Mouse (Mus musculus): ENCODE results near the gene Pcolce.
A peak's percentile ranks its signal among the peaks of the same experiment; 100 is the strongest.
"Not testable (repeated sequence)": the region's sequence is repeated elsewhere in the genome, so short reads cannot be mapped to it uniquely, and the experiment has no call there.

The Pcolce gene

DNA sequence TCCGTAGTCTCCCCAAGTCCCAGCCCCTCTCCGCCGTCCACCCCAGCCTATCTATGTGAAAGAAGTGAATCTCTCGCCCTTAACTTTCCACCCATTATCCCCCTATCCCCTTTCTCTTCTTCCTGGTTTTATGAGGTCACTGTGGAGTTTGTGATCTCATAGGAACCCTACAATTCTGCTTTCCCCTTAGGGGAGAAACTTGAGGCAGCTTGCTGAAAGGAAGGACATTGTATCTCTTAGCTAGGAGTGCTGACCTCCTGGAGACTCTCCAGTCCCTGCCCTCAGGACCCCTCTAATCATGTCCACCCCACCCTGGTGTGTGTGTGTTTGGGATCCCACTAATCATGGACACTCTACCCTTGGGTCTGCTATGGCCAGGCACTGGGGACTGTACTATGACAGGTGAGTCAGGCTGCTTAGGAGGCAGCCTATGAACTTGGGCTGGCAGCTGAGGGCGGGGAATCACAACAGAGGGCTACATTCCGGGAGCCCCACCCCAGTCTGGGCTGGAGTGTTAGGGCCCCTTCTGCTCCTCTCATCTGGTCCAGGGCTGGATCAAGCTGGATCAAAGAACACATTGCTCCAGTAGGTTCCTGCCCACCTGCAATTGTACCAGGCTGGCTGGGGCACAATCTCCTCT is 16.4 kb upstream of the Pcolce start:
- no peak for ATAC-seq (ENCODE audit: low TSS enrichment)

GRCm38 (mm10) chr5:137629306-137629721 is 15.7 kb upstream of the Pcolce start:
- ATAC-seq (ENCODE audit: low TSS enrichment), result no peak

DNA sequence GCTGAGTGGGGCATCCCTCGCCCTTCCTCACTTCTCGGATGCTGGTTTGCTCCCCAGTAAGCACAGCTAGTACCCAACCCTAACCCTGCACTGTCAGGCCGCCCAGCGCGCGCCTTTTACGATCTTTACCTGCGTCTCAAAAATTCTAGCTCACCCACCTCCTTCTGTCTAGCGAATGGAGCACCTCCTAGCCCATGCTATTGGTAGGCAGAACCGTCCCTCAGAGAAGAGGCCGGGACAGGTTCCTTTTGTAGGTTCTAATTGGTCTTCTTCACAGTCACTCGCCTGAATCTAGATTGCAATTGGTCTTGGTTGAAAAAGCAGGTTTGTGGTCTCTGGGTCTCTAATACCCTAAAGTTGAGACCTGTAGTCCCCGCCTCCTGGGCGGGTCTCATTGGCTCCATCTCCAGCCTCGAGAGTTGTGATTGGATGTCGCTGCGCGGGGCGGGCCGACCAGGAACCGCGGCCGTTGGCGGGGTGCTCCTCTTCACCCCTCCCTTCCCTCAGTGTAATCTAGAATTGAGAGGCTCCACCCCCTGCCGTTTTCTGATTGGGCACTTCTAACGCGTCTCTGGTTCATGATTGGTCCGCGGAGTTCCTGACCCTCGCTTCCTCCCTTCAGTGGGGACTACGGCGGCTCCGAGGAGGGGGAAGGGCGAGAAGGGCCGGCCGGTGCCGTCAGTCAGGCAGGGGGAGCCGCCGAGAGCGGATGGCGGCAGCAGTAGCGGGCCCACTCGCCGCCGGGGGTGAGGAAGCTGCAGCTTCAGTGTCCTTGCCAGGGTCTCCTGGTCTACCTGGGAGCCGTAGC is 15.1 kb upstream of the Pcolce start, which contains the start of the genes Fbxo24, Lrch4 and Gm20605:
TSS of gene Fbxo24 (minus strand) at position 505 of the 808 bp plus-strand sequence.
TSS of gene Lrch4 (plus strand) at position 624 of the 808 bp plus-strand sequence.
TSS of gene Gm20605 (plus strand) at position 678 of the 808 bp plus-strand sequence.
- ATAC-seq (ENCODE audit: low TSS enrichment), result peak; percentile 95

DNA sequence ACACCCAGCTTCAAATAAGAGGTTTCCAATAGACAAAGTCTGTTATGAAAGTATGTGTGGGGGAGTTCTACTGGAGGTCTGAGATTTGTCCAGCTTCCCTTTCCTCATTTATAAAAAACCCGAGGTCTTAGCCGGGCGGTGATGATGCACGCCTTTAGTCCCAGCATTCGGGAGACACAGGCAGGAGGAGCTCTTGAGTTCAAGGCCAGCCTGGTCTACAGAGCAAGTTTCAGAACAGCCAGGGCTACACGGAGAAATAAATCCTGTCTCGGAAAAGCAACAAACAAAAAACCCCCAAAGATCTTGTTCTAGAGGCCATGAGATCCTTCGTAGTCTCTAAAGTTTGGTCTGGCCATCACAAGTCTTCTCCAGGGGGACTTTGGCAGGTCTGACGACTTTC is 14.4 kb upstream of the Pcolce start:
- ATAC-seq (ENCODE audit: low TSS enrichment), result no peak

DNA sequence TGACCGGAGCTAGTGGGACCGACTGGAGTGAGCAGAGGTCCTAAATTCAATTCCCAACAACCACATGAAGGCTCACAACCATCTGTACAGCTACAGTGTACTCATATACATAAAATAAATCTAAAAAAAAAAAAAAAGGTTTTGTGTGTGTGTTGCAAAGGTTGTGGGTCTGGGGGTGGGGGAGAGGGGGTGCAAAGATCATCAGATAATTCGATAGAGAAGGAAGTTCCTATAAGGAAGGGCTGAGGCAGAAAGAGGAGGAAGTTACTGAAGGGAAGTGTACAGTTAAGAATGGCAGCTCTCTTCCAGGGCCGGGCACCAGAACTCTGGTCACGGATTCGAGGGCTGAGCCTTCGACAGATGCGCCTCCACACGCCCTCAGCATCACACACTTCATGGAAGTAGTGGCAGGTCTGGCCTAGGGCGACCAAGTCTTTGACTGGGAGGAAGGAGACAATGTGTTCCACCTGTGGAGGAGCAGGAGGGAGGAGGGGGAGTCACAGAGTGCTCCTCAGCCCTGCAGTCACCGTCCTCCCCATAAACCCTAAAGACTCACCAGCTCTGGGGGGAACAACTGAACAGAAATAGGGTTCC is 10.4 kb upstream of the Pcolce start:
- ATAC-seq (ENCODE audit: low TSS enrichment), result no peak

DNA sequence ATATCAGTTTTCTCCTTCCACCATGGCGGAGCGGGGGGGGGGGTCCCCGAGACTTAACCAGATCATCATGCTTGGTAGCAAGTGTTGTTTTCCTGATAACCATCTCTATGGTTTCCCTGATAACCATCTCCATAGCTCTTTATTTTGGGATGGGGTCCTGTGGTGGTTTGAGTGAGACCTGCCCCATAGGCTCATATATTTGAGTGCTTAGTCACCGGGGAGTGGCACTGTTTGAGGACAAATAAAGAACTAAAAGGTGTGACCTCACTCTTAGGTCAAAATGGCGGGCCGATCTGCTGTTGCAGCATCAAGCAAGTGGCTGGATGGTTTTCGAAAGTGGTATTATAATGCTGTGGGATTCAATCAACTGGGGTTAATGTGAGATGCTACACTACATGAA is 1.8 kb upstream of the Pcolce start:
- no peak for ATAC-seq (ENCODE audit: low TSS enrichment)

- not testable (repeated sequence) for ATAC-seq (ENCODE audit: low TSS enrichment)
Measured at GRCm38 (mm10) chr5:137614921-137615320, 1.3 kb upstream of the Pcolce start.

GRCm38 (mm10) chr5:137613076-137613475 is 508 bp downstream of the Pcolce start:
- ATAC-seq (ENCODE audit: low TSS enrichment), result no peak

- no peak for ATAC-seq (ENCODE audit: low TSS enrichment)
Measured at GRCm38 (mm10) chr5:137611245-137611602, 2.4 kb downstream of the Pcolce start.

DNA sequence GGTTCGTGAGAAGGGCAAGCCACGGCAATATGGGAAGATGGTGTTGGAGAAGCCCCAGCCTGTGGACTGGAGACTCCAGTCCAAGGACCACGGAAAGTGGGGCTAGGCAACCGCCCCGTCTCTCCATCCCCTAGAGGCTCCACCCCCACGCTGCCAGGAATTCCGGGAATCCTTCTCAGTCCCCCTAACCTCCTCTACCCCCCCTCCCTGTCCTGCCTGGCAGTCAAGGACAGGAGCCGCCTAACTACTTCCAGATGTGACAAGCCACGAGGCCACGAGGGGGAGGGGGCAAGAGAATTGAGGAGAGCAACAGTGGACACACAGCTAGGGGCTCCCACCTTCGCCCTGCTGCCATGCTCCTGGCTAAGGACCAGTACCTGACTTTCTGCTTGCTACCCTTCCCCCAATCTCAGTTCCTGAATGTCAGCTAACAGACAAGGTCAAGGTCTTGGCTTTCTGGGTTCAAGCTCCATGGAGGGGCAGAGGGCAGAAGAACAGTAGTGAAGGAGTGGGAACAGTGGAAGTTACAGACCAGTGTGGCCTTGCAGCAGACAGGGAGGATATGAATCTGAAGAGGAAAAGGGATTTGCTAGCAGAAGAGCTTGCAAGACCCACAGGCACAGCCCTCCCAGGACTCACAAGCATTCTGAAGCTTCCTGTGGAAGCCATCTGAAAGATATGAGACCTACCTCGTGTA is 2.9 kb downstream of the Pcolce start:
- ATAC-seq (ENCODE audit: low TSS enrichment), result no peak

- ATAC-seq (ENCODE audit: low TSS enrichment), result no peak
Measured at GRCm38 (mm10) chr5:137610056-137610455, 3.5 kb downstream of the Pcolce start.

DNA sequence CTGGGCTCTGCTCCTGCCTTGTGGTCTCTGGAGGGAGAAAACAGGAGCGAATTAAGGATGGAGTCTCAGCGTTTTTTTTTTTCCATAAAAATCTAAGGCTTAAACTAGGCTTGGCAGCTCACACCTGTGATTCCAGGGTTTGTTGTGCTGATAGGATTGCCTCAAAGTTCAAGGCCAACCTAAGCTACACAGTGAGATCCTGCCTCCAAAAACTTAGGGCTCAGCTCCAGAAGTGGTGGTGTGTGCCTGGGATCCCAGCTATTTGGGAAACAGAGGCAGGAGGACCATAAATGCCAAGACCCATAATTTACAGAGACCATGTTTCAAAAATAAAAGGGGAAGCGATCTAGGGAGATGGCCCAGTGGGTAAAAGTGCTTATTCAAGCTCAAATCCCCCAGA is 4.3 kb downstream of the Pcolce start:
- ATAC-seq (ENCODE audit: low TSS enrichment), result no peak

DNA sequence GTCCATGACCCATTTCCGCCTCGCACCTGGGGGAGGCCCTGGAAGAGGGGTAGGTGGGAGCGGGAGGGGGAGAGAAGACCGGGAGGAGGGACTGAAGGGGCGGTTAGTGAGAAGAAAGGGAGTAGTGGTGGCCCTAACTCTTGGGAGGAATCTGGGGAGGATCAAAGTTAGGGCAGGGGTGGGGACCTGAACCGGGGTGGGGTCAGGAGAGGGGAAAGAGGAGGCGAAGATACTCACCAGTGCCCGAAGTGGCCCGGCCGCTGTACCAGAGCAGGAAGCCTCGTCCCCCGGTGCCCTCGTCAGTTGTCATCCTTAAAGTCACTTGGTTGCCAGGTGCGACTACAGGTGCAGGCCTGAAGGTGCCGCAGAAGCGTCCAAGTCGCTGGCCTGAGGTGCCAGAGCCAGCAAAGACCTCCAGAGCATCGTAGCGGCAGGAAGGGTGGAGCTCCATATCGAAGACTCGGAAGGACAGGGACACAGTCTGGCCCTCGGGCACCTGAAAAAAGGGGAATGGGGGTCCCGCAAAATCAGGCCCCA is 4.9 kb downstream of the Pcolce start:
- no peak for ATAC-seq (ENCODE audit: low TSS enrichment)

GRCm38 (mm10) chr5:137607860-137608653 is 5.5 kb downstream of the Pcolce start:
- ATAC-seq (ENCODE audit: low TSS enrichment), result no peak

DNA sequence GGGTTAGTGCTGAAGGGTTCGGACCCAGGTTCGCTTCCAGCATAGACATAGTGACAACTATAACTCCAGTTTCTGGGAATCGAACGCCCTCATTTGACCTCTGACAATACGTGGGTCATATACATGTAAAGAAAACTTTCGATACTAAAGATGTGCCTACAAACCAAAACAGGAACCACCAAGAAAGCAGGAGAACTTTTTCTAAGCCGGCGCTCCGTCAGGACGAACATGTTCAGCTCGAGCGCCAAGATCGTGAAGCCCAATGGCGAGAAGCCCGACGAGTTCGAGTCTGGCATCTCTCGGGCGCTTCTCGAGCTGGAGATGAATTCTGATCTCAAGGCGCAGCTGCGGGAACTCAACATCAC is 12.2 kb downstream of the Pcolce start:
- no peak for ATAC-seq (ENCODE audit: low TSS enrichment)

DNA sequence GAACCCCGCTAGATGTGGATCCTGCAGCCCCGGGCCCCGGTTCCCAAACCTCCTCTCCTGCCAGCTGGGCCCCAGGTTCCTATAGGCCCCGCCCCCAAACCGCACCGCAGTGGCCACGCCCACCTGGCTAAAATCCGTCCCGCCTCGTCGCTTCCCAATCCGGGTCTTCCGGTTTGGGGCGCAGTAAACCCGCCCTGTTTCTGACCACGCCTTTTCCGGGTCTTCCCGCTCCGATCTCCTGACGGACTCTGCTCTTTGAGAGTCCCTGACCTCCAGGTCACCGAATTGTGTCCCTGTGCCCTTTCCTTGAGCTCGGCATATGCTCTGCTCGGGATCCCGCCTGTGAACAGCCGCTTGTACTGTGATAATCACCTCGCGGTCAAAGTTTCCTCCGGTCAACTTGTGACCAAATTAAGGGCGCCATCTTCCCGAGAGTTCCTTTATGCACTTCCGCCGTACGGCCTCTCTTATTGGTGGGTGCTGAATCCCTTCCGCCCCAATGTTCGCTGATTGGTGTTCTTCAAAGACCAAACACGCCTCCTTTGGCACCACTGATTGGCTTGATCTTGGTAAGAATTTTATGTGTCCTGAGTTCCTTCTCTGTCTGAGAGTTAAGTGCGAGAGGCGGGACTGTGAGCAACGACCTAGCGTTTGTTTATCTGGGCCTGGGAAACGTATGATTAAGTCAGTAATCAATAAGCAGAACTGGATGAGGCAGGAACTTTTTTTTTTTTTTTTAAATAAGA is 12.8 kb downstream of the Pcolce start, which contains the start of gene Mospd3:
TSS of gene Mospd3 (minus strand) at position 440 of the 746 bp plus-strand sequence.
- peak; percentile 98 for ATAC-seq (ENCODE audit: low TSS enrichment)

- no peak; the same call in 1 of the 2 replicates for ATAC-seq (ENCODE audit: low TSS enrichment)
Measured at GRCm38 (mm10) chr5:137600281-137600618, 13.3 kb downstream of the Pcolce start.

- ATAC-seq (ENCODE audit: low TSS enrichment), result no peak
Measured at GRCm38 (mm10) chr5:137599600-137599999, 14.0 kb downstream of the Pcolce start.

DNA sequence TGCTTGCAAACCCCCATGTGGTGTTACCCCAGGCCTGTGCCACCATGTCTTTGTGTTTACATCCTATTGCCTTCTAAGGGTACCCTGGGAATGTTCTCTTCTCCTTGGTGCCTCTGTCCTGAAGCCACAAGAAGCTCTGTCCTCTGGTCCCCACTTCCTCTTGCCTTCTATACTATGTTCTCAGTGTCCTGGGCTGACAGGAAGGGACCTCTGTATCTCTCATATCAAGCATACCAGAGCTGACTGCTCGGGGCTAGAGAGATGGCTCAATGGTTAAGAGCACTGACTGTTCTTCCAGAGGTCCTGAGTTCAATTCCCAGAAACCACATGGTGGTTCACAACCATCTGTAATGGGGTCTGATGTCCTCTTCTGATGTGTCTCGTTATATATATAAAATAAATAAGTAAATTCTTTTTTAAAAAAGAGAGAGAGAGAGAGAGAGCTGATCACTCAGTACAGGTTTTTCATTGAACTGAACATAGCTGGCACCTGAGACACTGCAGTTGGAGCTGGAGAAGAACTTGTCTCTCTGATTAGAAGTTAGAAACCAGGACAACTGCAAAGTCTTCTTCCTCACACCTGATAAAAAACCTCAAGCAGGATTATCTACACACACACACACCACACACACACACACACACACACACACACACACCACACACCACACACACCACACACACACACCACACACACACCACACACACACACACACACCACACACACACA is 15.3 kb downstream of the Pcolce start:
- ATAC-seq (ENCODE audit: low TSS enrichment), result no peak

GRCm38 (mm10) chr5:137597625-137598024 is 16.0 kb downstream of the Pcolce start:
- ATAC-seq (ENCODE audit: low TSS enrichment), result no peak
